Comparison of ENCODE assay signal across 1 mouse cellular context in the genomic region with DNA sequence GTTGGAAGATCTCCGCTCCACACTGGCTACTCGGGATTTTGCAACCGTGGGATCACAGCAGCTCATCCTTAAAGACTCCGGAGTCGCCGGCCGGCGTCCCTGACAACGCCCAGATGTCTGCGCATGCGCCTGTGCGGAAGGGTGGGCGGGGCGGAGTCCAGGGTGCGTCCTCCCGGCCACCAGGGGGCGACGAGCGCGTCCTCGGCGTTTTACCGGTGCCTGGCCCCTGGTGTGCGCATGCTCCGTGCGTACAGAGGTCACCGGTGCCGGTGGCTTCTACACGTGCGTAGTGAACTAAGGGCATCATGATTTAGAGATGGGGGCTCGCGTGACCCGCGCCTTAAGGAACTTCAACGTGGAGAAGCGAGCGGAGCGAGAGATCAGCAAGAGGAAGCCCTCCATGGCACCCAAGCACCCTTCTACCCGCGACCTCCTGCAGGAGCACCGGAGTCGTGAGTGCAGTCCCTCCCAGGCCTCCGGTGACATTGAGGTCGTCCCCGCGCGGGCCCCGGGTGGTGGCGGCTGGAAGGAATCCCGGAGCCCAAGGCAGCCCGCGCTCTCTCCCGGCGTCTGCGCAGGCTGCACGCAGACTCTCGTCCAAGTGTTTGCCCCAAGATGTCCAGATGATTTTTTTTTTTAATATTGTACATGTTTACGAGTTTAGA.
TF ChIP-seq lines count a peak whose summit lies in the region.

A gene (plus strand): TSS at position 233 of the 665 bp plus-strand sequence.

TF ChIP-seq in CH12.LX, 34 proteins besides CTCF, POLR2A, EP300 and RAD21 (continued from another document):
- no peak for TF ChIP-seq ZMIZ1 (IDR thresholded peaks at IDR 0.05; ENCODE audit: low read depth, low read length)
- TF ChIP-seq ELF1 (IDR thresholded peaks at IDR 0.05; ENCODE audit: low read depth, low read length): peak; percentile 47; the same call in 1 of the 2 replicates
- peak; percentile 37; the same call in 1 of the 2 replicates for TF ChIP-seq MAZ (IDR thresholded peaks at IDR 0.05; ENCODE audit: low read depth, low read length)
- peak; percentile 29; the same call in 1 of the 2 replicates for TF ChIP-seq SMC3 (IDR thresholded peaks at IDR 0.05; ENCODE audit: low read depth, low read length)
- TF ChIP-seq UBTF (IDR thresholded peaks at IDR 0.05; ENCODE audit: low read depth, low read length): no peak
- TF ChIP-seq JUN (IDR thresholded peaks at IDR 0.05; ENCODE audit: insufficient read depth, low read depth, low read length): no peak
- peak; percentile 92 for TF ChIP-seq MAX (IDR thresholded peaks at IDR 0.05; ENCODE audit: low read length)
- TF ChIP-seq TBP (conservative IDR thresholded peaks at IDR 0.05; ENCODE audit: low read depth, low read length): peak; percentile 61; the same call in 1 of the 2 replicates
- peak; percentile 83 for TF ChIP-seq TCF12 (IDR thresholded peaks at IDR 0.05; ENCODE audit: low read depth, low read length)
- TF ChIP-seq GABPA (IDR thresholded peaks at IDR 0.05; ENCODE audit: insufficient replicate concordance, low read depth, low read length): peak; percentile 63
- no peak for TF ChIP-seq PAX5 (IDR thresholded peaks at IDR 0.05; ENCODE audit: low read length)
- peak; percentile 91 for TF ChIP-seq NELFE (IDR thresholded peaks at IDR 0.05; ENCODE audit: low read depth, low read length)
- TF ChIP-seq NRF1 (IDR thresholded peaks at IDR 0.05; ENCODE audit: low read depth, low read length): peak; percentile 96
- no peak for TF ChIP-seq ZKSCAN1 (IDR thresholded peaks at IDR 0.05; ENCODE audit: borderline replicate concordance, low read depth, low read length)
- no peak for TF ChIP-seq POLR2AphosphoS2 (IDR thresholded peaks at IDR 0.05; ENCODE audit: low read depth, low read length)
- TF ChIP-seq BHLHE40 (IDR thresholded peaks at IDR 0.05; ENCODE audit: low read depth, low read length): peak; percentile 98
- no peak for TF ChIP-seq USF2 (conservative IDR thresholded peaks at IDR 0.05; ENCODE audit: low read depth, low read length)
- TF ChIP-seq CHD2 (IDR thresholded peaks at IDR 0.05; ENCODE audit: low read length): no peak
- 0 out of 2 replicates have a peak, but pooled peaks have one; percentile 1 for TF ChIP-seq USF1 (IDR thresholded peaks at IDR 0.05; ENCODE audit: low read depth, low read length)
- TF ChIP-seq CHD1 (IDR thresholded peaks at IDR 0.05; ENCODE audit: low read depth, low read length): no peak
